Mouse (Mus musculus): Measurements from ENCODE around the gene Ankrd27.
"Not testable (repeated sequence)": the region's sequence is repeated elsewhere in the genome, so short reads cannot be mapped to it uniquely, and the experiment has no call there.

Gene Ankrd27

DNA sequence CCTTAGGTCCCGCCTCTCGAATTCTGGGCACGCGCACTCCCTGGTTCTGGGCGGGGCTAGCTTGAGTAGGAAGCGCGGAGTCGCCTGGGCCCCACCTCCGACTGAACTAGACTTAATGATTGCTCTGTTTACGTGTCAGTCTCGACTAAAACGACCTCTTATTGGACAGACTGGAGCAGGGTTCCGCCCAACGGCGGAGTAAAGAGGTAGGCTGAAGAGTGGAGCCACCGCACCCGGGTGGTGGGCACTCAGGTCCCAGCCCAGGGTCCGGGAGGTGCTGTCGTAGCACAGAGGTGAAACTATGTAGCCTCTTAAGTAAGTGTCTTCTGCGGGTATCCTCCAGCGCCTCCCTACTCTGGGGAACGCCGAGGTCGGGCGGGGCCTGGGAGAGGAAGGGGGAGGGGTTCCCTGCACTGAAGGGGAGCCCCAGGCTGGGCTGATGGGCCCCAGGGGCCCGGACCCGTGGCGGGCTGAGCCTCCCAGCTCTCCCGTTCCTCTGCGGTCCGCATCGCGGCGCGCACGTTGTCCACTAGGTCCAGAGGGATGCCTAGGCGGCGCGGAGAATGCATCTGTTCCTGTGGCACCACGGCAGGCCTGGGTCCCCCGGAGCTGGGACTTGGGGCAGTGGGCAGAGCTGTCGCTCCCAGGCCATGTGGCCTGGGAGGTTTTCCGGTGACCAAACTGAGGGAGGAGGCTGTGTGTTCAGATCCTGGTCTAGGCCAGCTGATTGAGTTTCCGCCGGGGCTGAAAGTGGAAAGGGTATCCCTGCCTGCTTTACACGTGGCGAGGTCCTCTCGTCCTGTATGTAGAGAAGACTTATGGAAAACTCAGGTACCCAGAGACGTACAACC, at the start of gene Ankrd27:
Gene Ankrd27, plus strand, starts transcription at position 190 of the 851 bp plus-strand sequence.
- peak; percentile 99 for DNase-seq

DNA sequence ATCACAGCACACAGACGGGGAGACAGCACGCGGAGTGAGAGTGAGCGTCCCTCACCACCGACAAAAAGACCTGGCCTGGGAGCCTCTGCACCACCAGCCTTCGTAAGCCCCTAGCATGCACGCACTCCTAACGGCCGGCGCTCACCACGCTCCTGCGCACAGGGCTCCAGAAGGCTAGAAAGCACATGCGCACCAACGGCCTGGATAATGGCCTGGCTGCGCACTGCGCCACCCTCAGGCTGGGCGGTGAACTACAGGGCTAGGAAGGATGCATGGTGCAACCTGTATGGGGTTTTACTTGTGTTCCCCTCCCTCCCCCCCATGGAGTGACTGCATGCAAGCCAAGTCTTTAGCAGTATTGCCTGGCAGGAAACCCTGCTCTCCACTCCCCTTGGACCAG, 48.5 kb upstream of the Ankrd27 start, which contains the start of gene Tdrd12:
Gene Tdrd12, minus strand, starts transcription at position 184 of the 400 bp plus-strand sequence.
- DNase-seq, result no peak

DNA sequence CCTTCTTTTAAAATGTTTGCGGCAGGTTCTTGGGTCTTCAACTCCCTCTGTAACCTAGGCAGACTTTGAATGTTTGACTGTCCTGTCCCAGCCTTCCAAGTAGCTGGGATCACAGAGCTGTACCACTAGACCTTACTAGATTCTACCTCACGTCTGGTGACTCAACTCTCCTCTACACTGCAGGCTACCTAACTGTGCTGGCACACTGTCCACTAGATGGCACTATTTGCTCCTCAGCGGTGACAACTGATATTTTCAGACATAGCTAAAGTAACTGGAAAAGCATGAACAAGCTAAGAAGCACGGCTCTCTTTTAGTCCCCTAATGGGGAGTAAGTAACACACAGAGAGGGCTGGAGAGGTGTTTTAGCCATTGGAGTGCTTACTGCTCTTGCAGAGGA, 40.2 kb upstream of the Ankrd27 start:
- peak; percentile 80 for DNase-seq

DNA sequence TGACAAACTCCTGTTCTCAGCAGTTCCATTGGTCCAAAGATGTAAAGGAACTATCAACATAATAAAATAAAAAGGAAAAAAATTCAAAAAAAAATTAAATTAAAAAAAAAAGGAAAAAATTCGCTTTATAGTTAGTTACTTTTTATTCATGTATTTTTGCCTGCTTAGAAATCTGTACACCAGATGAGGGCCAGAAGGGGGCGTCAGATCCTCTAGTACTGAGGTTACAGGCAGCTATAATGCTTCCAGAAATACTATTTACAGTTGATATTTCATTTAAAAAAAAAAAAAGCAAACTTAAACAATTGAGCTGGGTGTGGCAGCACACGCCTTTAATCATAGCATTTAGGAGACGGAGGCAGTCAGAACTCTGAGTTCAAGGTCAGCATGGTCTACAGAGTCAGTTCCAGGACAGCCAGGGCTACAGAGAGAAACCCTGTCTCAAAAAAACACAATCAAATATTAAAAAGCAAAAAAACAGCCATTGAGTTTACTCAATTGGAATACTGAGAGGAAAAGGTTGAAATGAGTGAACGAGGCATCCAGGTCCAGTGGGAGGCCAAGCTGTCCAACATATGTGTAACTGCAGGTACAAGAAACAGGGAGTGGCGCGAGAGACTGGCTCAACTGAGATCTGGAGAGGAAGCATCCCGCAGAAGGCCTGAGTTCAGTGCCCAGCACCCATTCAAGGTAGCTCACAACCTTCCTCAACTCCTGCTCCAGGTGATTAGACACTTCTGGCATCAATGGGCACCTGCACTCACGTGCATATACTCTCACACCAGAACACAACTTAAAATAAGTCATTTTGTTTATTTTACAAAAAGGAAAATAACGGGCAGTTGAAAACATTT, 32.1 kb upstream of the Ankrd27 start:
- DNase-seq, result peak; percentile 74

DNA sequence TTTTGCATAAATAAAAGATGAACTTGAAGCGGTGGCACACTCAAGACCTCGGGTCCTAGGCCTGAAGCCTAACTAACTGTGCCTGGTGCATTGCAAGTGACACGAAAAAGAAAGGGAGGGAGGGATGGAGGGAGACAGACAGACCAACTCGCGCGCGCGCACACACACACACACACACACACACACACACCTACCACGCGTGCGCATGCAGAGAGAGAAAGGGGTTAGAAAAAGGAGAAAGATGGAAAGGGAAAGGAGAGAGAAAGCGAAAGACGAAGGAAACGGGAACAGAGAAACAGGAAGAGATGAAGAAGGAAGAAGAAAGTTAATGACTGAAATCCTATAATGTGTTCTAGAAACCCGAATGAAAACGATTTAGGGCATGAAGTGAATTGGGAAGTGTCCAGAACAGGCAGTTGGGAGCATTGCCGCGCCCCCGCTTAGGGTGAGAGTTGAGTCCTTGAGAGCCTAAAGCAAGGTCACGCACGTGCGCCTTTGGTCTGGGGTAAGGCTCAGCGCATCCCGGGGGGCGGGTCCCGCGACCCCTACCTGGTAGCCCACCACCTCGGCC, 31.4 kb upstream of the Ankrd27 start:
- DNase-seq, result peak; percentile 16

DNA sequence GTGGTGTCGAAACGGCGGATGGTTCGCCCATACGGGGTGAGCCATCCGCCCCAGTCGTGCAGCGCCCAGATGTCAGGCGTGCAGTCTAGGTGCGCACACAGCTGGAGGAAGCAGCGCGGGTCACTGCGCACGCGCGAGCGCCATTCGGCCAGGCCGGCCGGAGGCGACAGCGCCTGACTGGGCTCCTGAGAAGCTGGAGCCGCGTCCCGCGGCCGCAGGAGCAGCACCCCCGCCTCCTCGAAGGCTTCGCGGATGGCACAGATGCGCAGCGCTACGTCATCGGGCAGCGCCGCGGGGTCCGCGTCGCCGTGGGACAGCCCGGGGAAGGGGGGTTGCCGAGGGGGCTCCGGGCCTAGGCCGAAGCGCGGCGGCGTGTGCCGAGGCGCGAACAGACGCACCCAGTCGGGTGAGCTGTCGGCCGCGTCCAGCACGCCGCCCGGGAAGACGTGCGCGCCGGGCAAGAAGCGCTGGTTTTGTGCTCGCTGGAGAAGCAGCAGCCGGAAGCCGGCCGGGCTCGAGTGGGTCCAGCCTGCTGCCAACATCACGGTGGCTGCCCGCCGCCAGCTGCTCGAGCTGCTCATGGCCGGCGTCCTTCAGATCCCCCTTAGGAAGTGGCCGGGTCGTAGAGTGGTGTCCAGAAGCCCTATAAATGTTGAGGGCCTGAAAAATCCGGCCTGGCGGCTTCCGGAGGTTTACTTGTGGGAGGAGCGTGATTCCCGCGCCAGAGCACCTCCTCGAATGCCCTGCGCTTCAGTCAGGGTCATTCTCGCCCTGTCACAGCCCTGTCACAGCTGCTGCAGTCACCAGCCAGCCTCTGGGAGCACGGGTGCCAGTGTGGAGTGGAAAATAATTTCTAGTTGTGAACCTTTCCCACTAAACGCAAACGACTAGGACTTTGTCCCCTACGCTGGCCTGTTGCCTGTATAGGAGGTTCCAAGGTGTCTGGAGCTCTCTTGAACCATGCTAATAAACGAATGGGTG, 30.5 kb upstream of the Ankrd27 start:
- DNase-seq, result peak; percentile 87

DNA sequence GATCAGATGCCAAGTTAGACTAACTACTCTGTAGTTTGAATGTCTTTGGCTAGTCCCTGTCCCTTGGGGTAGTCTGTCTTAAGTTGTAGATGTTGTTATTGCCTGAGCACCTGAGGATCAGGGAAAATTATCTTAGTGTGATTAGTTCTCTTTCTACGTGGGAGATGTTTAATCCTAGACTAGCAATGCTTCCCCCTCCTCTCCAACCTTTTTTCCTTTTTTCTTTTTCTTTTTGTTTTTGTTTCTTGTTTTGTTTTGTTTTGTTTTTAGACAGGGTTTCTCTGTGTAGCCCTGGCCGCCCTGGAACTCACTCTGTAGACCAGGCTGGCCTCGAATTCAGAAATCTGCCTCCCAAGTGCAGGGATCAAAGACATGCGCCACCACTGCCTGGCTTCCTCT, 29.8 kb upstream of the Ankrd27 start, which contains the start of gene Nudt19:
Gene Nudt19, minus strand, starts transcription at position 100 of the 399 bp plus-strand sequence.
- no peak for DNase-seq

DNA sequence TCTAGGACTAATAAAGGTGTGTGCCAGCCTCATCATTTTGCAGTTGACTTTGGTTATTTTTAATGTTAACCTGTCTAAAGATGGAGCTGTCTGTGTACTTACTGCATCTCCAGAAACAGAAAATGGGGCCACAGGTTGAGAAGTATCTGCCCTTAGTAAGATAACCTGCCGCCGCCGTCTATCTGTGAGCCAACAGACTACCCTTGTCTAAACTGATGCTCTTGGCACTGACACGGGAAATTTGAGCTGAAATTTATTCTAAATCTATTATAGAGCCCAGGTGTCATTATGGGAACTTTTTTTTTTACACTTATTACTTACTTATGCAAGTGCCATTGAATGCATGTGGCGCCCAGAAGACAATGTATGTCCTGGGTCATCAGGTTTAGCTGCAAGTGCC, 29.1 kb upstream of the Ankrd27 start:
- DNase-seq, result no peak

DNA sequence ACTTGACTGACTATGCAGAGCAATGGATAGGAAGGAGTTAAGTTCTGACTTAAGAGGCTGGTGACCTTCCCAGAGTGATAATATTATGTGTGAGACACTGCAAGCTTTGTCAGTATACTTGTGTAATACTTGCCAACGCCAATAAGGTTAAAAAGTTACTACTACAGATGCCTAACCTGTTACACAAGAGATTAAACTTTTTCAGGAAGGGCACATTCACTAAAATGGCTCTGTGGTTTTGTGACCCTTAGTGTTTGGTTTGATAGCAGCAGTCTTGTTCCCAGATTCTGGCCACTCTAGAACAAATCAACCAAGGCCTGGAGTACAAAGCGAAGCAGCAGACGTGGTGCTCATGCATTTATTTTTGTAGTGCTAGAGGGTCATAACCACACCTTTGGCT, 28.5 kb upstream of the Ankrd27 start:
- DNase-seq, result peak; percentile 22

DNA sequence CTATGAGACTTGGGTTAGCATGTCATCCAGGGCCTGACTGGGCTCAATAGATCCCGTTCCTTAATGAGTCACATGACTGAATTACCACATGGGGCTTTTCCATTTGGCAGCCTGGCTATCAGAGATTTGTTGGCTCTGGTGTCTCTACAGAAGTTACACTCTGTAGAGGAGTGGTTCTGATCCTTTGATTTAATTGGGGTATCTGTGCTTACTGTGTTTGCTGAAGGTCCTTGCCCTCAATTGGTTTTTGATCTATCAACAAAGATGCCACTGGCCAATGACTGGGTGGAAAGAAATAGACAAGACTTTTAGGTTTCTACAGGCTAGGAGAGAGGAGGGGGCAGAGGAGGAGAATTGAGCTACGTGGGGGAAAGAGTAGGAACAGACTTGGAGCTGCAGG, 27.4 kb upstream of the Ankrd27 start:
- no peak for DNase-seq

DNA sequence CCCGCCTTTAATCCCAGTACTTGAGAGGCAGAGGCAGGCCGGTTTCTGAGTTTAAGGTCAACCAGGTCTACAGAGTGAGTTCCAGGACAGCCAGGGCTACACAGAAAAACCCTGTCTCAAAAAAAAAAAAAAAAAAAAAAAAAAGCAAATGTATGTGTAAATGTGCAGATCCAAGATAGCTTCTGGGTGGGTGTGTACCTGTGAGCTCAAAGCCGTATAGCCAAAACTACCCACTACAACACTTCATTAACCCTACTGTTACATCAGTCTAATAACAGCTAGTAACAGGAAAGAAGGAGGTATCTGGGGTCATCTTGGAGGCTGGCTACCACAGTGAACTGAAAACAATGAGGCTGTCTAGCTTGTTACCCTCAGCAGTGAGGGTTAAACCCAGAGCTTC, 26.2 kb upstream of the Ankrd27 start:
- no peak for DNase-seq

DNA sequence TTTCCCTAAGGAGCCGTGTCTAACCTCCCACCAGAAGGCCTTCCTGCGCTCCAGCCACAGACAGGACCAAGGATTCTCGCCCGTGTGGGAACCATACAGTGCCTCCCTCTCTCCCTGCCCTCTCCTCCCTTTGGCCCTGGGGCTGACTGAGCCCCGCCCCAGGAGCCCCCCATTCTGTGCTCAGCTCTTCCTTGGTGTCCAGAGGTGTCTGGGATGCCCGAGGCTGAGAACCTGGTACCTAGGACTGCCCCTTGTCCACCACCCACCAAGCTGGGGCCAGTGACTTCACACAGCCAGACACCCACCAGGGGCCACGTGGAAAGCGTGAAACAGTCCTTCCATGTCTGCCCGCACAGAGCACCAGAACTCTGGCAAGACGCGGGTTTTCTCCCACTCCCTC, 23.0 kb upstream of the Ankrd27 start:
- no peak for DNase-seq

DNA sequence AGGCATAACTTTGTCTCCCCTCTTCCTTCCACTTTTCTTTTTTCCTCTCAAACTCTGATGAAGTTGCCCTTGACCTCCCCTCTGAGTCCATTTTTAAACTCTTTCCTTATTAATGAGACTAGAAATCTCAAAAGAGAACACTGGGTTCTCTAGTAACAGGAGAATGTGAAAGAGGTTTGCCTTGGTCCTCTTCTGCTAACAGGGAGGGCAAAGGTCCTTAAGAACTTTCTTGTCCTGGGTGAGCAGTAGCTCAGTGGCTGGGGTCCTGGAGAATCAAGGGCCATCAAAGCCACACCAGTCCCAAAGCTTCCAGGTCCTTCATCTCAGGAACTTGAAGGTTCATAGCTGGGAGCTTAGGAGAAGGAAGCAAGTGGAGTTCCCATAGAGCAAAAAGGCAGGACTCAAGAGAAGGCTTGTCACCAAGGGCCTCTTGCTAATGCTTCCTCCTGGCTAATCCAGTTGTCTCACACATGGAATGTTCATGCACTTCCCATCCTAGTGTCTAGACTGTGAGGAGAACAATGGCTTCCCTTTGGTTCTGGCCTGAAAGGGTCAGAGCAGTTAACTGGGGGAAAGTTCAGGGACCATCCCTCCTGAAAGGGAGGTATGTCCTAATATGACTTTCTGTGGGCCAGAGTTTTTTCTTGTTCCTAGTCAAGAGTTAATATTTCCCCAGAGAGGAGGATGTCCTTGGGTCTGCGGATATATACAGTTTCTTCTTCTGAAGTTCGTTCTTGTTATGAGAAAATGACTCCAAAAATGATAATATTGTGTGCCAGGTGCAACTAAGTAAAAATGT, 21.8 kb upstream of the Ankrd27 start:
- no peak for DNase-seq

DNA sequence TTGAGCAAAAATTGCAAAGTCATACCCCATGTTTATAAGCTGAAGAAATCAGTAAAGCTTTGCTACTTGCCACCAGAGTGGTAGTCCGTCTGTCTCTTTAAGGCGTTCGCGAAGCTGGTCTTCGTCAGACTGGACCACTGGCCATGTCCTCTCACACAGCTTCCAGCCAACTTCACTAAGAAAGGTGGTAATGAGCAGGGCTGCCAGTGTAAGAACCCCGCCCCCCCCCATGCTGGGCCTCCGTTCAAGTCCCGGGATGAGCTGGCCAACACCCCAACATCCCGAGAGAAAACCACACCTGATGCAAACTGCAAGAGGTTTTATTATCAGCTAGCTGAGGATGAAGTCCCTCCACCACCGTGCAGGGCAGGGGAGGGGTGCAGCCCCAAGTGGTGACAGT, 21.2 kb upstream of the Ankrd27 start:
- DNase-seq, result not testable (repeated sequence)

DNA sequence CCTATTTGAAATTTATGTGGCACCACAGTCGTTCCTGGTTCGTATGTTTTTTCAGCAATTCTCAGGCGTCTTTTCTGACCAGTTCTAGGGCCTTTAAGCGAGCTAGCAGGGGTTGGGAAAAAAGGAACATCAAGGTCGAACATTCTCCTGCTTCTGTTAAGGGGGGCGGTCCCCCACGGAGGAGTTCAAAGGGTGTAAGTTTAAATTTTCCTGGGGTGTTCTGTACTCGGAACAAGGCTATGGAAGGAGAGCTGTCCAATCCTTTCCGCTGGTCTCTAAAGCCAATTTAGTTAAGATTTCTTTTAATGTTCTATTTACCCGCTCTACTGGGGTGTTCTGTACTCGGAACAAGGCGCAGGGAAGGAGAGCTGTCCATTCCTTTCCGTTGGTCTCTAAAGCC, 20.1 kb upstream of the Ankrd27 start:
- DNase-seq, result not testable (repeated sequence)

DNA sequence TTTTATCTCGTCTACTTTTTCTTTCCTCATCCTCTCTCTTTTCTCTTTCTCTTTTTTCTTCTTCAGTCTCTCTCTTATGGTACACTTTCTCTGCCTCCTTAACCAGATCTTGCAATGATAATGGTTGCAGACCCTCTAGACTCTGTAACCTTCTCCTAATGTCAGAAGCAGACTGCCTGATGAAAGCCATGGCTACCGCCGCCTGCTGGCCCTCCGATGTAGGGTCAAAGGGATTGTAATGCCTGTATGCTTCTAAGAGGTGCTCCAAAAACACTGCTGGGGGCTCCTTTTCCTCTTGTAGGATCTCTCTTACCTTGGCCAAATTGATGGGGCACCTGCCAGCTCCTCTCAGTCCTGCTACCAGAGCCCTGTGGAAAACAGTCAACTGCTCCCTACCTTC, 16.3 kb upstream of the Ankrd27 start:
- not testable (repeated sequence) for DNase-seq

DNA sequence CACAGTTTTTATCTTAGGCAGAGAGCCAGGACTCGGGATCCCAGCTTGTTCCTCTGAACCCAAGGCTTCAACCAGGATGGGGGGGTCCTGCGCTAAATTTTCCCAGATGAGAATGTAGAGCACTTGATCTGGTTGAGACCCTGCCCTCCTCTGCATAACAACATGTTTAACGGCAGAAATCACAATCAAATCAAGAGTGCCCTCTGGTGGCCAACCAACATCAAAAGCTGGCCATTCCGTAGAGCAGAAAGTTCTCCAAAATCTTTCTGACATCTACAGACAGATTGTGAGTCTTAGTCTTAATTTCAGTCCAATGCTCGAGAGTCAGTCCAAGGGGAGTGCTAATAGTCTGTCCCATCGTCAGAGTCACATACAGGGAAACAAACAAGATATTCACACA, 15.2 kb upstream of the Ankrd27 start:
- DNase-seq, result not testable (repeated sequence)

DNA sequence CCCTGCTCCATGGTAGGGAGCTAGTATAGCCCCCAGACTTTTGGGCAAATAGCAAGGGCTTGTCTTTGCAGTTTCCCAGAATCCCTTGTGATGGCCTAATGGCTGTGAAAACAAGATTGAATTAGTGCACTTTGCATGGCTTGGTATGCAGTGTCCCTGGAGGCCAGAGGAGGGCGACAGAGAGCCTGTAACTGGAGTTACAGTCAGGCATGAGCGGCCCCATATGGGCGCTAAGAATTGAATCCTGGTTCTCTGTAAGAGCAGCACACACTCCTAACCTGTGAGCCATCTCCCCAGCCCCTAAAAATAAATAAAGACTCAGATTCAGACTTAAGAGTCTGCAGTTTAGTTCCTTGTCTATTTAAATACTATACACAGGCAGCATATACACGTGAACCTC, 6.2 kb upstream of the Ankrd27 start:
- DNase-seq, result peak; percentile 58

DNA sequence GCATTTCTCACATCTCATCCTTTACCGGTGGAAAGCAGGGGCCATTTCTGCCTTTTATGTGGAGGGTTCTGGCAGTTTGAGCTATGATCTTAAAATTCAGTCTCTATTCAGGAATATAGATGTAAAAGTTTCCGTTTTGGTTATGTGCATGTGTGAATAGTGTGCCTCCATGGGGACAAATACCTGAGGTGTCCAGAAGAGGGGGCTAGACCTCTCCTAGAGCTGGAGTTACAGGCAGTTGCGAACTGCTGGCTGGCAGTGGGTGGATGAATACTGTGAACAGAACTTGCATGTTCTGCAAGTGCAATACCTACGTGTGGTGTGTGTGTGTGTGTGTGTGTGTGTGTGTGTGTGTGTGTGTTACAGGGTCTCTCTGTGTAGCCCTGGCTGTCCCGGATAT, 3.3 kb upstream of the Ankrd27 start:
- DNase-seq, result no peak

DNA sequence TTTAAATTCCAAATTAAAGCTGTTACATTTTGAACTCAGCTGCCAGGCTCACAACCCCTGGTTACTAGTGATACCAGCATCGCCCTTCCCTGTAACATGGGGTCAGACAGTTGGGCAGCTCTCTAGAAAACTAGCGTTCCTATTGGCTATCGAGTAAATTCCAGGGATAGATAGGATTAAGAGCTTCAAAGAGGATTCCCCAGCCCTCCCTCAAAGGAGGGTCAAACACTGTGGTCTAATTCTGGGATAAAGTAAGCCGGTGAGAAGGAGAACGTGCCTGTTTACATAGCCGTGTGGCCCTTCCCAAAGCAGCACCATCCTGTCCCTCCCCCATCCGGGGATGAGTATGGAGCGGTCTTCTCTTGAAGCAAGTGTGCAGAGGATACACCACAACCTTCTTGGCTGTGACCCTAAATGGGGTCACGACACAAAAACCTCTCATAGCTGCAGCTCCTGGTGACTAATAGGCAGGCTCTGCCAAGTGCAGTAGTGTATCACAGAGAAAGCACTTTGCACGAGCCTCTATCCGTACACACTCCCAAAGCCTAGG, 2.5 kb upstream of the Ankrd27 start:
- no peak for DNase-seq

Measured in lung, postnatal 36 days (tissue).